Mouse (Mus musculus) ZHBTc4 (cell line): Measurements from ENCODE around the gene Atp6v0b.
A peak's percentile ranks its signal among the peaks of the same experiment; 100 is the strongest.

ENCODE experiments used
- DNase-seq: peaks from one replicate; pipeline ENCODE4 v3.0.0-alpha.2; 2011; ENCODE audit warnings: low read depth, low spot score

Atp6v0b gene

GRCm38 (mm10) chr4:117836204-117836767 lies 50.8 kb downstream of the Atp6v0b start:
- DNase-seq, result peak; percentile 94

- peak; percentile 66 for DNase-seq
Observed at GRCm38 (mm10) chr4:117835531-117836111, 51.5 kb downstream of the Atp6v0b start.

GRCm38 (mm10) chr4:117834845-117835530 lies 52.1 kb downstream of the Atp6v0b start:
- peak; percentile 89 for DNase-seq

GRCm38 (mm10) chr4:117834457-117834844 lies 52.7 kb downstream of the Atp6v0b start, which contains the start of gene Slc6a9:
Gene Slc6a9, plus strand, starts transcription at chr4:117834506.
- no peak for DNase-seq
